Mouse (Mus musculus) heart, embryonic 10.5 days (tissue): ENCODE results near the gene Pde3a. TPM values are rescaled to one million over a fixed set of nuclear protein-coding genes. Genes with fewer than 3 reads are reported as not detected.

Experiments used
- DNase-seq: peaks from one replicate; pipeline ENCODE4 v3.0.0-alpha.2; 2017; ENCODE audit warnings: low spot score
- H3K27ac ChIP-seq: fragments of 300-500 bp; sonication (generic); 2 replicates; pipeline ENCODE4 v1.5.1; 2016; ENCODE audit warnings: mild to moderate bottlenecking
- H3K27me3 ChIP-seq: fragments of 300-500 bp; sonication (generic); 2 replicates; pipeline ENCODE4 v1.6.1; 2016; ENCODE audit warnings: mild to moderate bottlenecking; ENCODE audit not compliant: poor library complexity, insufficient read depth, severe bottlenecking
- H3K36me3 ChIP-seq: fragments of 300-500 bp; sonication (generic); 2 replicates; pipeline ENCODE4 v1.6.1; 2016; ENCODE audit warnings: mild to moderate bottlenecking, moderate library complexity
- H3K4me1 ChIP-seq: fragments of 300-500 bp; sonication (generic); 2 replicates; pipeline ENCODE4 v1.6.1; 2016; ENCODE audit warnings: mild to moderate bottlenecking
- H3K4me3 ChIP-seq: fragments of 300-500 bp; sonication (generic); 2 replicates; pipeline ENCODE4 v1.5.1; 2016; ENCODE audit warnings: mild to moderate bottlenecking, moderate library complexity
- H3K9me3 ChIP-seq: fragments of 300-500 bp; sonication (generic); 2 replicates; pipeline ENCODE4 v1.6.1; 2016; ENCODE audit warnings: mild to moderate bottlenecking, moderate library complexity
- WGBS: fragments of 180-500 bp; shearing (Covaris S2); methylation state at CpG from one replicate; pipeline ENCODE4 v1.1.7; 2016; 5-methylcytosine and 5-hydroxymethylcytosine counted together
- polyA plus RNA-seq: library from polyadenylated mRNA; unstranded; fragments of >200 nt; fragmentation: Nextera tagmentation; extraction: Ambion mirVana; gene quantifications from 2 replicates; pipeline ENCODE4 v1.2.1, GENCODE M21; 2016

The Pde3a gene
- polyA plus RNA-seq, 1 experiment from 2014 or later, result 7.5 TPM

- H3K4me3 ChIP-seq, result no peak overlapping the region
- no peaks in the 10 kb centered on the region for H3K36me3 ChIP-seq
- DNase-seq, result no peak
- 90% methylated on average over 3 of the region's 3 CpGs for WGBS
- no peaks in the 10 kb centered on the region for H3K27me3 ChIP-seq
- H3K27ac ChIP-seq, result no peak overlapping the region
- no peaks in the 10 kb centered on the region for H3K9me3 ChIP-seq
- peaks cover 8% of the 10 kb centered on the region; the same call in 1 of the 2 replicates for H3K4me1 ChIP-seq
These were observed 146.9 kb downstream of the Pde3a start for GRCm38 (mm10) chr6:141395926-141396325.

- Histone ChIP-seq H3K9me3 (no peaks in the 10 kb centered on the region), H3K4me1 (peaks cover 8% of the 10 kb centered on the region; the same call in 1 of the 2 replicates), H3K36me3 (no peaks in the 10 kb centered on the region), H3K27ac (no peak overlapping the region), H3K4me3 (no peak overlapping the region), H3K27me3 (no peaks in the 10 kb centered on the region)
- 53% methylated on average over 4 of the region's 4 CpGs for WGBS
- DNase-seq, result no peak
These were observed 150.3 kb downstream of the Pde3a start for GRCm38 (mm10) chr6:141399411-141399810.

- Histone ChIP-seq H3K27me3 (no peaks in the 10 kb centered on the region), H3K9me3 (no peaks in the 10 kb centered on the region), H3K4me1 (peaks cover 2% of the 10 kb centered on the region; the same call in 1 of the 2 replicates), H3K36me3 (no peaks in the 10 kb centered on the region), H3K27ac (no peak overlapping the region), H3K4me3 (no peak overlapping the region)
- WGBS, result 64% methylated on average over 2 of the region's 2 CpGs
- DNase-seq, result no peak
These were observed 154.9 kb downstream of the Pde3a start for GRCm38 (mm10) chr6:141403943-141404342.

GRCm38 (mm10) chr6:141404649-141405048 is 155.6 kb downstream of the Pde3a start:
- no peak for DNase-seq
- 78% methylated on average over 7 of the region's 7 CpGs for WGBS

GRCm38 (mm10) chr6:141405496-141405895 is 156.4 kb downstream of the Pde3a start:
- Histone ChIP-seq H3K27ac (no peak overlapping the region), H3K4me1 (no peaks in the 10 kb centered on the region), H3K27me3 (no peaks in the 10 kb centered on the region), H3K9me3 (no peaks in the 10 kb centered on the region), H3K4me3 (no peak overlapping the region), H3K36me3 (no peaks in the 10 kb centered on the region)
- DNase-seq, result no peak
- WGBS, result 74% methylated on average over 5 of the region's 5 CpGs

More at GRCm38 (mm10) chr6:141404649-141405048, 155.6 kb downstream of the Pde3a start:
- H3K36me3 ChIP-seq, result no peaks in the 10 kb centered on the region
- H3K9me3 ChIP-seq, result no peaks in the 10 kb centered on the region
- H3K4me1 ChIP-seq, result no peaks in the 10 kb centered on the region
- H3K27me3 ChIP-seq, result no peaks in the 10 kb centered on the region
- no peak overlapping the region for H3K4me3 ChIP-seq
- no peak overlapping the region for H3K27ac ChIP-seq

GRCm38 (mm10) chr6:141408758-141409157 is 159.7 kb downstream of the Pde3a start:
- Histone ChIP-seq H3K36me3 (no peaks in the 10 kb centered on the region), H3K27ac (no peak overlapping the region), H3K4me3 (no peak overlapping the region), H3K9me3 (no peaks in the 10 kb centered on the region), H3K27me3 (no peaks in the 10 kb centered on the region), H3K4me1 (no peaks in the 10 kb centered on the region)
- no peak for DNase-seq
- 87% methylated on average over 4 of the region's 4 CpGs for WGBS

- Histone ChIP-seq H3K9me3 (no peaks in the 10 kb centered on the region), H3K4me3 (no peak overlapping the region), H3K36me3 (no peaks in the 10 kb centered on the region), H3K4me1 (no peaks in the 10 kb centered on the region), H3K27me3 (no peaks in the 10 kb centered on the region), H3K27ac (no peak overlapping the region)
- no peak for DNase-seq
- 80% methylated on average over 5 of the region's 5 CpGs for WGBS
These were observed 161.8 kb downstream of the Pde3a start for GRCm38 (mm10) chr6:141410836-141411235.

GRCm38 (mm10) chr6:141425114-141425513 is 176.0 kb downstream of the Pde3a start:
- H3K4me3 ChIP-seq, result no peak overlapping the region
- no peak overlapping the region for H3K27ac ChIP-seq
- no peaks in the 10 kb centered on the region for H3K27me3 ChIP-seq
- DNase-seq, result no peak
- H3K36me3 ChIP-seq, result no peaks in the 10 kb centered on the region
- no peaks in the 10 kb centered on the region for H3K9me3 ChIP-seq
- H3K4me1 ChIP-seq, result no peaks in the 10 kb centered on the region
- WGBS, result 86% methylated on average over 6 of the region's 6 CpGs

- H3K4me3 ChIP-seq, result no peak overlapping the region
- H3K36me3 ChIP-seq, result peaks cover 5% of the 10 kb centered on the region; the same call in 1 of the 2 replicates
- no peaks in the 10 kb centered on the region for H3K9me3 ChIP-seq
- no peaks in the 10 kb centered on the region for H3K4me1 ChIP-seq
- H3K27me3 ChIP-seq, result no peaks in the 10 kb centered on the region
- no peak for DNase-seq
- no peak overlapping the region for H3K27ac ChIP-seq
- 86% methylated on average over 4 of the region's 4 CpGs for WGBS
These were observed 179.5 kb downstream of the Pde3a start for GRCm38 (mm10) chr6:141428587-141428986.

GRCm38 (mm10) chr6:141430134-141430533 is 181.1 kb downstream of the Pde3a start:
- Histone ChIP-seq H3K36me3 (peaks cover 5% of the 10 kb centered on the region; the same call in 1 of the 2 replicates), H3K27ac (no peak overlapping the region), H3K27me3 (no peaks in the 10 kb centered on the region), H3K9me3 (no peaks in the 10 kb centered on the region), H3K4me3 (no peak overlapping the region), H3K4me1 (peaks cover 8% of the 10 kb centered on the region)
- DNase-seq, result no peak
- WGBS, result 92% methylated on average over 1 of the region's 1 CpGs

- no peaks in the 10 kb centered on the region for H3K27me3 ChIP-seq
- WGBS, result 83% methylated on average over 13 of the region's 13 CpGs
- no peaks in the 10 kb centered on the region for H3K9me3 ChIP-seq
- H3K4me3 ChIP-seq, result no peak overlapping the region
- peaks cover 8% of the 10 kb centered on the region for H3K4me1 ChIP-seq
- H3K36me3 ChIP-seq, result peaks cover 5% of the 10 kb centered on the region; the same call in 1 of the 2 replicates
- no peak for DNase-seq
- no peak overlapping the region for H3K27ac ChIP-seq
These were observed 183.4 kb downstream of the Pde3a start for GRCm38 (mm10) chr6:141432271-141432974.

GRCm38 (mm10) chr6:141433917-141434756 is 185.1 kb downstream of the Pde3a start:
- H3K4me3 ChIP-seq, result no peak overlapping the region
- peaks cover 8% of the 10 kb centered on the region for H3K4me1 ChIP-seq
- H3K27me3 ChIP-seq, result no peaks in the 10 kb centered on the region
- H3K27ac ChIP-seq, result no peak overlapping the region
- H3K9me3 ChIP-seq, result no peaks in the 10 kb centered on the region
- 64% methylated on average over 10 of the region's 10 CpGs for WGBS
- H3K36me3 ChIP-seq, result peaks cover 7% of the 10 kb centered on the region; the same call in 1 of the 2 replicates
- DNase-seq, result no peak

- WGBS, result 88% methylated on average over 4 of the region's 4 CpGs
- Histone ChIP-seq H3K27ac (no peak overlapping the region), H3K4me3 (no peak overlapping the region), H3K36me3 (peaks cover 8% of the 10 kb centered on the region; the same call in 1 of the 2 replicates), H3K4me1 (peaks cover 8% of the 10 kb centered on the region), H3K27me3 (no peaks in the 10 kb centered on the region), H3K9me3 (no peaks in the 10 kb centered on the region)
- DNase-seq, result no peak
These were observed 186.1 kb downstream of the Pde3a start for GRCm38 (mm10) chr6:141435160-141435559.
